Mouse (Mus musculus) lung, postnatal 4 days (tissue): ENCODE data around the gene Bcl2a1b.
"Not testable (repeated sequence)": the region's sequence is repeated elsewhere in the genome, so short reads cannot be mapped to it uniquely, and the experiment has no call there.

Experiments
- DNase-seq, 2 experiments: peaks; one replicate each; pipeline ENCODE4 v3.0.0; 2021

Gene Bcl2a1b

DNA sequence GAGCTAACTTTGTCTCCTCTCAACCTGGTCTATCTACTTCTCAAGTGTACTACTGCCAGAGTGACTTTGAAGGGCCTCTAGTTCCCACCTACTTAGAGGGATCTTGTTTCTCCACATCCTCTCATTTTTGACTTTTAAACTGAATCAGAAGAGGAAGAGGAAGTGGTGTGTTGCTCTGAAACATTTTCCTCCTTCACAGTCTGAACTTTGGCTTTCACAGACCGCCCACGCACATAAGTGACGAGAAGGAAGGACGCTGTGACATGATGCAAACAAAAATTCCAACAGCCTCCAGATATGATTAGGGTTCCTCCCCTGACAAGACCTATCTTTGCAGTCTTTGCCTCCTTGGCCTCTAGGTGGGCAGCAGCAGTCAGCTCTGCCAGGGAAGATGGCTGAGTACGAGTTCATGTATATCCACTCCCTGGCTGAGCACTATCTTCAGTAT lies at the start of gene Bcl2a1b, which contains the start of gene Gm29094:
Gene Bcl2a1b, plus strand, starts transcription at position 241 of the 448 bp plus-strand sequence.
Gene Gm29094, plus strand, starts transcription at position 411 of the 448 bp plus-strand sequence.
- peak; percentile 62 to 69 for DNase-seq

DNA sequence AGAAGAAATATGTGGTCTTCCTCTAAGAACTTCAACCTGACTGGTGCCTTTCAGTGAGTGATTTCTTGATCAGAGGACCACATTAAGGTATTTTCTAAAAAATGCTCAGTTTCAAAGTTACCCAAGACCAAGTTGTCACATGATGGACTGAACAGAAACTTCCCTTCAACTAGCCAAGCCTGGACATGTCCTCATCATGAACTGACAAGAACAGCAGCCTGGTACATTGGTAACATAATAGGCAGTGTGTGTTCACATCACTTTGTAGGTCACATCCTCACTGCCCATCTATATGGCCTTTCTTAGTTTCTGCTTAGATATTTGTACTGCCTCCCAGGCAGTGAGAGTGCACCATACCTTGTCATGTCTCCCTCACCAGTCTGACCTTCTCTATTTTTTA lies 26.5 kb upstream of the Bcl2a1b start:
- not testable (repeated sequence) for DNase-seq

DNA sequence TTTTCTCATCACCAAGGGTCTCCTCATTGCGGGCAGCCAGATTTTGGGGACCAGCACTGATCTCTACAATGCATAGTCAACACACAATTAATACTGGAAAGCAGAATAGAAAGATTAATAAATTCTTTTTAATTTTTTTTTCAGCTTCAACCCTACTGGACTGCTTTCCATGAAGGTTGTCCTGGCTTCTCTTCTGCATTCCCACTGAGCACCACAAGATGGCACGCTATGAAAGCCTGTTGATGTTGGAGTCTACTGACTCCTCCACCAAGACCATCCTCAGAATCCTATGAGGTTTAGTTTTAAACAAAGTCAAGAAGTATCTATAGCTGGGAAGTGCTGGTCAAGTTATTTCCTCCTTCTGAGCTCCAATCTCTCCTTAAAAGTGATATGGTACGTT lies 20.2 kb upstream of the Bcl2a1b start:
- DNase-seq, result peak; percentile 64 to 89

DNA sequence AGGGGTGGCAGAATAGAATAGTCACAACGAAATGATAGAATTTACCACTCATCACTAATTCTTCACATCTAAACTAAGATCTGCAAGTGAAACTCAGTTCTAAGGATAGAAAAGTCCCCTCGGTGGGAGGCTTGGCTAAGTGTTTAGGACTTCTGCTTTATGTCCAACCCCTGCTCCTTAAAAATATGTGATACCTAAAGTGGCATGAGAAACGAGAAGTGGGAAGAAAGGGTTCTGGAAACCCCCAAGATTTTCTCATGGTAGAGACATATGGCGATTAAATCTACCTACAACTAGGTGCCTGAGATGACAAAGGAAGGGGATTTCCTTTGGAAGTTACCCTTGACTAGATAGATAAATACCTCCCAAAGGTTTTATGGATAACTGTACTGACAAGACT lies 19.5 kb upstream of the Bcl2a1b start:
- DNase-seq, result not testable (repeated sequence)

DNA sequence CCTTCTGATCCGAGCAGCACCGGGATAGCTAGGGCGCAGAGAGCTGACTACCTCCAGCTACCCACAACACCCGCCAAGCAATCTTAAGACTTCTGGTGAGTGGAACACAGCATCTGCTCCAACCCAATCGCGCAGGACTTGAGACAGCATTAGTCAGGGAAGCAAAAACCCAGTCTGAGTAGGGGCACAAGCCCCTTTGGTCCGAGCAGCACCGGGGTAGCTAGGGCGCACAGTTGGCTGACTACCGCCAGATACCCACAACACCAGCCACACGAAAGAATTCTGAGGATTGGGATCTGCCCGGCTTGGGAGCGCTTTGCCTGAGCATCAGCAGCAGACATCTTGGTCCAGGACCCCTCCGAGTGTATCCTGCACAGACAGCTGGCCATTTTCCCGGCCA lies 12.0 kb upstream of the Bcl2a1b start:
- DNase-seq, result not testable (repeated sequence)

DNA sequence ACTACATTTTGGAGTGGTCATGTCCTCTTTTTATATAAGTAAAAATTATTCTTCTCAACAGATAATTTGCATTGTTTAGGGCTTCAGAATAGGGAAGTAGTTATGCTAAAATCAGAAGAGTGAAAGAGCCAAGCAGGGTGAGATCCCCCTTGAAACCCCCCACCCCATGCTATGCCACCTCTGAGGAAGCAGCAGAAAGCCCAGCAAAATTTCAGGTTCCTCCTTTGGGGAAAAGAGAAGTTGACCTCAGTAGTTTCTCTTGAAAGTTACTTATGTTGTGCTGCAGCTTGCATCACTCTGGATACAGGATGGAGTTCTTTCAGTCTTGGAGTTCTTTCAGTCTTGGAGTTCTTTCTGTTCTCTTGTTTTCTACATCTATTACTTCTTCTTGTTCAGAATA lies 3.5 kb upstream of the Bcl2a1b start:
- not testable (repeated sequence) for DNase-seq

DNA sequence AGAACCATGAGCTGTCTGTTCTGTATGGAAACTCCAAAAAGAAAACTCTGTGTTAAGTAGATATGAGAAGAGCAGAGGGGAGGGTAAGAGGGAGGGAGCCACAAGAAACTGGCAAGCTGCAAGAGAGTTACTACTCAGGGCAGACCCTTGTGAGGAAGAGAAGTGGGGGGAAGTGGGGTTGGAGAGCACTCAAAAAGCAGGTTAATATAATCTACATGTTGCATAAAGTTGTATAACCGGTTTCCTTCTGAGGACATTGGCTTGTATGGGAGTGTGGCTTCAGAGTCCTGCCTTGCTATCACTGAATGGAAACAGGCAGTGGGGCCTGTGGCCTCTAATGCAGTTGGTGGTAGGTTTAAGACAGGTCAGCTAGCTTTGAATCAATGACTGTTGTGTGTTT lies 1.5 kb upstream of the Bcl2a1b start:
- DNase-seq, result peak; percentile 71 to 77

DNA sequence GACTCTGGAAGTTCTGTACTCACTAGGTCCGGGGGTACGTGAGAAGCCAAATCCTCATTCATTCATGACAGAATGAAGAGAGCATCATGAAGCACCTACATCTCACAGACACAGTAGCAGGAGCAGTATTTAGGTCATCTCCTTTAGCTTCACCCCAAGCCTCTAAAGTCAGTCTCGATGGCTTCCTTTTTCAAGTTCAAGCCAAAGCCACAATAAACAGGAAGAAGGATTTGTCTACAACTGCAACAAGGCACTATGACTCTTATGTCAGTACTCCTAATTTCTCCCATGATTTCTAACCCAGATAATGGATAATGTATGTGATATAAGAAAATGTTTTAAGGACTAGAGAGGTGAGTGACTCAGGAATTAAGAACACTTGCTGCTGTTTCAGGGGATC lies 660 bp upstream of the Bcl2a1b start:
- not testable (repeated sequence) for DNase-seq

DNA sequence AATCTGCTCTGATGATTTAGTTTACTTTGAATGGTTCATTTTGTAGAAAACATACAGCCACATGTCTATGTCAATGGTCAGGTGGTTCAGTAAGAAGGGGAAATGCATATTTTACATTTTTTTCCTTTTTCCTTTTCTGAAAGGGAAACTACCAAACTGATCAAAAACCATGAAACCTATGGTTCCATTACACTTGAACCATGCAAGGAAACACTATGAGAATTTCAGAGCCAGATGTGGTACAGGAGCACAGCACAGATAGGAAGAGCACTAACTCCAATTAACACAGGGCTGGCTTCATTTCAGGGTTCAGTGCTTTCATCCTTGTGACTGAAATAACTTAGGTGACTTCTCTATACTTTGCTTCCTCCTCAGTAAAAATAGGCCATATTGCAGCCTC lies 3.2 kb downstream of the Bcl2a1b start:
- DNase-seq, result not testable (repeated sequence)

DNA sequence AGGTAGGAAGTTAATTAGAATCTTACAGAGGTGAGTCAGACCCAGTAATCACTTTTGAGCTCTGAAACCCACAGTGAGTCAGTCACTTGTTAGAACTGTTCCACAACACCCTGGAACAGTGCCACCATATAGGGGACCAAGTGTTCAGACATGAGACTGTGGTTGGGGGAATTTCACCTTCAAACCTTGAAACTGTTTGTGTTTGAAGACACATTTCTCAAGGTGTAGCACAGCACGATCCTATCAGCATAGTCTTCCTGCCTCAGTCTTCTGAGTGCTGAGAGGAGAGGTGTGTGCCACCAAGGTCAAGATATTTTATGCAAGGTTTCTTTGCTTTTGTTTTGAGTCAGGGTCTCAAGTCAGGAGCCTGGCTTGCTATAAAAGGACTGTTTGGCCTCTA lies 9.9 kb downstream of the Bcl2a1b start:
- DNase-seq, result not testable (repeated sequence)

DNA sequence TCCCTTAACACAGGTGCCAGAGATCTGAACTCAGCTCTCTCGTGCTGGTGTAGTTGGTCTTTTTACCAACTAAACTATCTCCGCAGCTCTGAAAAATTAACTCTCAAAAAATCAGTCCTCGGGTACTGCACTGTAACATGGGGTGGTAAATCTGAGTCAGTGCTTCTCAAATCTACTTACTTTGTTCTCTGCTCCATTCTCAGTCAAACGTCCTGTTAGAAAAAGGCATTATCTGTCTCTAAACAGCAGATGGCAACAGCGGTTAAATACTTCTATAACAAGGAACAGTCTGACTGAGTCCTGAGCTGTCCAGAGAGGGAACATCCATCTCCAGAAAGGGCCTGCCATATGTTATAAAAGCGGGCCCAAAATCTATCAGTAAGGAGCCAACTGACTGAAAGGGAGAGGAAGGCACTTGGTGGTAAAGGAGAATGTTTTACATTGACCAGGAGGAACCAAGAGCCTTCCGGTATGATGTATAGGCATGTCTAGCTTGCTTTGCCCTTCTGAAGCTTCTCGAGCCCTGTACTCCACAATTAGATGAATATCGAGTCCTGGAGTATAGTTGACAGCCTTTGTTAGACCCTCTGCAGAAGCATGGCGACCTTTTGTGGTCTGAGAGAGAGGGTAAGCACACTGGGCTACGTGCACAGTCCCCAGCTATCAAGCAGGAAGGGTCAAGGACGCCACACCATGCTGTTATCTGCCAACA lies 11.5 kb downstream of the Bcl2a1b start, which contains the start of gene Mthfs:
Gene Mthfs, plus strand, starts transcription at position 324 of the 712 bp plus-strand sequence.
- not testable (repeated sequence) for DNase-seq

DNA sequence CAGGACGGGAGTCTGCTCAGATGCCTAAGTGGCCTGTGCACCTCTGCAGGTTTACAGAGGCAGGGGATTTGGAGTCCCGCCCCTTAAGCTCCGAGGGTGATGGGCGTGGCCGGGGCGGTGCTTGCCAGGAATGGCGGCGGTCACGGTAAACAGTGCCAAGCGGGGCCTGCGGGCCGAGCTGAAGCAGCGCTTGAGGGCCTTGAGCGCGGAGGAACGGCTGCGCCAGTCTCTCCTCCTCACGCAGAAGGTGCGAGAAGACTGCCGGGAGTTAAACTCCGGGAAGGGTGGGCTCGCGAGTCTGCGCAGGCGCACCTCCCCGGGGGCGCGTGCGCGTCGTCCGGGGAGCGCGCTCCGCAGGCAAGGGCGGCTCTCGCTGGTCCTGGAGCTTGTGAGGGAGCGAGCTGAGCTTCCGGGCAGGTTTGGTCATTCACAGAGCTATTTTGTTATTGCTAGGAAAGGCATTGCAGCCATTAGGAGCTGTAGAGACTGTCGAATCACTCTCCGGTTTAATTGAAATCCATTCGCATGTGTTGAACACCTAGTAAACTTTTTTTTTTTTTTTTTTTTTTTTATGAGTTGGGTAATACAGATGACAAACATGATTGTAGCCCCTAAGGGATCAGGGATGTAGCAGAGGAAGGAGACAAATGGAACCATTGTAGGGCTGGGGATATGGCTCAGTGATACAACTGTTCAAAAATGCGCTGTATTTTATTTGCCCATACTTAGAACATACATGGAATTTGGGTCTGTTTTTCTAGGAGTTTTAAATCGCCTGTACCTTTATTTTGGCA lies 12.3 kb downstream of the Bcl2a1b start:
- peak; percentile 88 to 92 for DNase-seq

DNA sequence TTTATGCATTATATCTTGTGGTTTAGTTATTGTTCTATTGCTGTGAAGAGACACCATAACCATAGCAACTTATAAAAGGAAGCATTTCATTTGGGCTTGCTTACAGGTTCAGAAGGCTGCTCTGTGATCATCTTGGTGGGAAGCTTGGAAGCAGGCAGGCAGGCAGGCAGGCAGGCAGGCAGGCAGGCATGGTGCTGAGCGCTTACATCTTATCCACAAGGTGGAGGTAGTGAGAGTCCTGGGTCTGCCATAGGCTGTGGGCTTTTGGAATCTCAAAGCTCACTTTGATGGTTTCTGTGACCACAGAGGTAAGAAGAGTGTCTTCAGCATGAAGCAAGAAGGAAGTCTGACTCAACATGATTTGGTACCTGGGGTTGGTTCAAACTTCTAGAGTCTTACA lies 13.4 kb downstream of the Bcl2a1b start:
- peak; percentile 48 to 70 for DNase-seq

DNA sequence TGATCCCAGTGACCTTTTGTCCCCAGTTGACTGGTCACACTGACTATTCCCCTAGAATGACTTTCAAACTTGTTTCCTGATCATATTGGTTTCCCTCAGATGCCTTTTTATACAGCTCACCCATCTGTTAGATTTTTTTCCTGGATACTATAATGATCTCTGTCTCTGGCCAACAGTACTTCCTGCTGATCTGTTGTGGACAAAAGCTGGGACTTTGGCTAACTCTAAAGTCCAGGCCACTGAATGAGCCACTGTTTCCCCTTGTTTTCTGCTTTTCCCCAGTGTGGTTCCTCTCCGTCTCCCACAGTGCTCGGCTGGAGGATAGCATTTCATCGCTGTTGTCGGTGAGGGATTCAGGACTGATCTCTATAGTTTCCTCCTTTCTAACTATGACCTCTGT lies 19.2 kb downstream of the Bcl2a1b start:
- DNase-seq, result not testable (repeated sequence)

DNA sequence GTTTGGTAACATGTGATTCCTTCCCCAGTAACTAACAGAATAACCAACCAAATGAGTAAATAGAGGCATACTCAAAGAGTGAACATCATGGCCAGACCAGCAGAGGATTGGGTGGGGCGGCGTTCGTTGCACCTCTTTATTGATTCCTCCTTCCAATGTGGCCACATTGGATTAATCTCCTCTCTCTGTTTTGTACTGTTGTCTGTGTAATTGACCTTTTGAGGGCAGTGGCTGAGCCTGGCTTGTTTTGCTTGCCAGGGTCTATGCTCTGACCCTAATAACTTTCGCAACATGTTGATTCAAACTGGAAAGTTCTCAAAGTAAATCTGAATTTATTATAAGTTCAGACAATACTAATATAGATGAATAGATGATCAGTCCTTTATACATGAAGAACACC lies 20.7 kb downstream of the Bcl2a1b start:
- DNase-seq, result not testable (repeated sequence)

DNA sequence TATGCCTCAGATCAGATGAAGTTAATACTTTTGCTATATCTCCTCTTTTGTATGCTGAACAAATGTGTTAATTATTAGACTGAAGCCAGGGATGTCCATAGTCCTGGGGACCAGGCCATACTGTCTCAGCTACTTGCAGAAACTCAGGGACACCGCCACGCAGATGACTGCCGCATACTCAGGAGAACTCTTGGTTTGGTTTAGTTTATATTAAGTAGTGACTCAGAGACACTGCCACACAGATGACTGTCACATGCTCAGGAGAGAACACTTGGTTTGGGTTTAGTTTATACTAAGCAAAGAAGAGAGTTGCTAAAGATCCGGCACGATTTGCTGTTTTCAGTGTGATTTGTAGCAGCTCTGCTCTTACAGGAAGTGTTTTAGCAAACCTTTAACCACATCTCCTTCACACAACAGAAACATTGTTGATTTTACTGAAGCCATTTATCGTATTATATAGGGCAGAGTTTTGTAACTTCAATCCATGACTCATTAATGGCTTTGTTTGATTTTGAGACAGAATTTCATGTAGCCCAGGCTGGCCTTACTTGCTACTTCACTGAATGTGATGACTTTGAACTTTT lies 21.8 kb downstream of the Bcl2a1b start:
- not testable (repeated sequence) for DNase-seq

DNA sequence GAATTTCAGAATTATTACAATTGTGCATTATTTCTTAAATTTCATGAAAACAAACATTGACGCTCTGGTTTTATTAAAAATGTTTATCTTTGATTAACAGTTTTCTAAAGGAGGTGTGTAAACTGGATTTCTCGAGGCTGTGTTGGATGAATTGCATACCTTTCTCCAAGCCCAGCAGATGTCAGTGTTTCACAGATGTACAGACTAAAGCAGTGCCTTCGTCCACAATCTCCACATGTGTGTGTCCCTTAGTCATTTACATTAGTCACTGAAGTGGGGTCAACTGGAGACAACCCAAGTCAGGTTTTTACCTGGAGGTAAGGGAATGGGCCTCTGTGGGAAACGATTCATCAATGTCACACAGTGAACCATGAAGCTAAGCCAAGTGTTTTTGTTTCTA lies 27.1 kb downstream of the Bcl2a1b start:
- no peak for DNase-seq

DNA sequence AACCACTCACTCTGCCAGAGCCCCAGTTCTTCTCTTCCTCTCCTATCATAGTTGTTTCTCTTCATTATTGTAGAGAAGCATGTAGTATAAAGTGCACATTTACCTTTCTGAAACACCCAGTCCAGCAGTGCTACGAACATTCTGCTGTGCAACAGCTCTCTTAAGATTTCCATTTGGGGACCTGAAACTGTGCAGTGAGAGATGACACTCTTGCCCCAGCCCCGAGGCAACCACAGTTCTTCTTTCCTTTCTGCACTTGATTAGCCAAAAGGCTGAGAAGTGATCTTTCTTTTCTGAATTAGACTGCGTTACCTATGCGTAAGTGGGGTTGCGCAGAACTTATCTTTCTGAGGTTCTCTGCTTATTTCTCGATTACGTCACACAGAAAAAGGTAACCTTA lies 29.1 kb downstream of the Bcl2a1b start:
- DNase-seq, result no peak

DNA sequence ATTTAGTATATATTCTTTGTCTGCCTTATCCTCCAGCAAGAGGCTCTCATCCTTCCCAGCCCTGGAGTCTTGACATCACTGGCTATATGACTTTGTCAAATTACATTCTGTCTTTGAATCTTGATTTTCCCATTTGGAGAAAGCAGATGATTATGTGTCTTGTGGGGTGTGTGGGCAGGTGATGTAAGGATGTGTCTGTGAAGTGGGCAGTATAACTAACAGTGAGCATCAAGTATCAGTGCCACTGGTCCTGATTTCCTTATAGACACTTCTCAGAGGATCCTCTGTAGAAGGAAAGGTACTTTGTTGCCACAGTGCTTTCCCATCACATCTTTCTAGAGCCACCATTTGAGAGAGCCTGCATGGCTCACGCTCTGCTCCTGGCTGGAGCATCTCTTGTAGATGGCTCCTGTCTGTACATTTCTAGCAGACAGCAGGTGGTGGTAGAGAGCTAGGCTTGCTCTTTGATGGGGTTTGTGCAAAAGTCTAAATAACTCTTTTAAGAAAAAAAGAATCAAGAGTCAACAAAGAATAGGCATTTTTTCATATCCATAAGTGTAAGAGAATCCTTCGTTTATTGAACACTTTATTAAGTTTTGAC lies 32.0 kb downstream of the Bcl2a1b start:
- peak in 1 of 2 experiments; percentile 37 for DNase-seq

DNA sequence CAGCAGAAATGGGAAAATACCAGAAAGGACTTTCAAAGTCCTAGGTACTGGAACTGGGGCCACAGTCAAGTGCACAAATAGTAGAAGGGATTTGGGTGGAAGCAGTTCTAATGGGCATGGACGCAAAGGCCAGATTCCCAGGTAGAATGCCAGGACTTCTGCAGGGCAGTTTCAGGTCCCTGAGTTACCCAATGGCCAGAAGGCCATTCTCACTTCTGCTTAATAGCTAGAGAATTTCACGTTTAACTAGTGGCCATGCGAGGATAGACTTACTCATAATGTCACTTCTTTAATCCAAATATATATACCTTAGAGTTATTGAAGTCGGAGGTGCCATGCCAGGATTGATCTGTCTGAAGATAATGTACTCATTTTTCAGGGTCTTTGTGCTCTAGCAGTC lies 38.1 kb downstream of the Bcl2a1b start:
- DNase-seq, result not testable (repeated sequence)

DNA sequence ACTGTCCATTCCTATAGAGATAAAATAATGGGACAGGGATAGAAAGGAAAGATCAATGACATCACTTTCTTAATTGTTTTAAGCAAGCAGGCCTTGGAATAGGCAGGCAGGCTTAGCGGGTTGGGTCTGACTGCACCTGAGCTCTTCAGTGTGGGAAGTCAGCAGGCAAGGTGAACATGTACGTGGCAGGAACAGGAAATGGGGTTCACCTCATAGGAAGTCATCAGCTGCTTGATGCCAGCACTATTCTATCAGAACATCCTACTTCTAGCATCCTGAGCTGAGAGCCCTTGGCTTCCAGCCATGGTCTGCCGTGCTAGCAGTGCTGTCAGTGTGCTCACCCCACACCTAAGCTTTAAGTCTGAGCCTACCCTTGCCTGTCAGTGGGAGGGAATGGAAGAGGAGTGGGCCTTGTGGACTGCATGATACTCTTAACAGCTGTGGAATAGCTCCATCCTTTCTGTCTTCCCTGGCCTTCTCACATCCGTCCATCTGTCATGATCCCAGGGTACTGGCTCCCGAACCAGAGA lies 40.0 kb downstream of the Bcl2a1b start:
- not testable (repeated sequence) for DNase-seq

DNA sequence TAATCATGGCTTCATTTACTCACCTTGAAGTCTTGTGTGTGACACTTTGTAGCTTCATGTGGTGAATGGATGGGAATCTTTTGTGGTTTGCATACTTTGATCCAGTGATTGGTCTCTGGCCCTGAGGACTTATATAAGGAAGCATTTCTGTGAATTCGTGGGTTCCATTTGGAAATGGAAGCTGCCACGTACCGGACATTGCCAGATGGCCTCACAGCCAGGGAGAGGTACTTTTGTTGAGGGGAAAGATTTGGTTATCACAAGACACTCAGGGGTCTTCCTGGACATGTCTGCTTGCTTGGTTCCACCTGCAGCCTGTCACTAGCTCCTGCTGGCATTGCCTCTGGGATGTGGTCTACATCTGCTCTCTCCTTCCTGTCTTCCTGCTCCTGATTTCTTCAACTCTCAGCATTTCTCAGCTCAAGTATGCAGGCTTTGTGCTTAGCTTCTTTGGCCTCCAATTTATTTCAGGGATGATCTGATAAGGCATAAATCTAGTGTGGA lies 41.6 kb downstream of the Bcl2a1b start:
- not testable (repeated sequence) for DNase-seq

DNA sequence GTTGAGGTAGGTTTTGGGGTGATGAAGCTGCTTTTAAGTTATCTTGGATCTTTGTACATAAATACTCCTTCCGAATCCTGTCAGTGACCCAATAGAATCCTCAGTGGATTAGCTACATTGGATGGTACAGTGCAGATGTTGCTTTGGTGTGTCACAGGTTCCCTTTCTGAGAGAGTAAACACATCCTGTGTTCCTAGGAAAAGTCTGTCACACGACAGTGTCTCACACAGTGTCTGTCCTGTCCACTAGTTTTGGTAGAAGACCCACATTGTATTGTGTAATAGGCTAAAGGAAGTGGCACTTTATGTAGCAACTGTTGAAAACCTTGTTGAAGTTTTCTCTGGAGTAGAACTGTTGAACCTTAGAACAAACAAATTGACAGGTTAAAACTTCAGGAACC lies 54.4 kb downstream of the Bcl2a1b start:
- DNase-seq, result no peak
